Mouse (Mus musculus) midbrain, embryonic 13.5 days (tissue): ENCODE measurements at regions not wholly inside any gene's neighbourhood (a gene's known extent, or its start where the extent isn't known, plus 50 kb on each side); places are given as distances from the start of the nearest gene placed in this dataset.

Source experiments
- ATAC-seq: fragments of 200-750 bp; cut with Nextera tagmentation; 2 replicates; pipeline ENCODE4 v1.8.0; 2017; ENCODE audit warnings: mild to moderate bottlenecking, moderate TSS enrichment, moderate library complexity
- H3K27ac ChIP-seq: fragments of 300-500 bp; sonication (generic); 2 replicates; pipeline ENCODE4 v1.5.1; 2015; ENCODE audit warnings: inconsistent platforms, mild to moderate bottlenecking, moderate library complexity
- H3K27me3 ChIP-seq: fragments of 300-500 bp; sonication (generic); 2 replicates; pipeline ENCODE4 v1.6.1; 2015; ENCODE audit warnings: mild to moderate bottlenecking, inconsistent platforms
- H3K36me3 ChIP-seq: fragments of 300-500 bp; sonication (generic); 2 replicates; pipeline ENCODE4 v1.6.1; 2015; ENCODE audit warnings: mild to moderate bottlenecking, inconsistent platforms
- H3K4me1 ChIP-seq: fragments of 300-500 bp; sonication (generic); replicated peaks from 2 replicates; pipeline ENCODE4 v1.6.1; 2015; ENCODE audit warnings: inconsistent platforms
- H3K4me2 ChIP-seq: fragments of 300-500 bp; sonication (generic); replicated peaks from 2 replicates; pipeline ENCODE4 v1.6.1; 2015; ENCODE audit warnings: moderate library complexity, mild to moderate bottlenecking, inconsistent platforms
- H3K4me3 ChIP-seq: fragments of 300-500 bp; sonication (generic); replicated peaks from 2 replicates; pipeline ENCODE4 v1.5.1; 2015; ENCODE audit warnings: mild to moderate bottlenecking, inconsistent platforms
- H3K9ac ChIP-seq: fragments of 300-500 bp; sonication (generic); replicated peaks from 2 replicates; pipeline ENCODE4 v1.6.1; 2015; ENCODE audit warnings: mild to moderate bottlenecking, inconsistent platforms
- H3K9me3 ChIP-seq: fragments of 300-500 bp; sonication (generic); 2 replicates; pipeline ENCODE4 v1.6.1; 2016; ENCODE audit warnings: mild to moderate bottlenecking, inconsistent platforms
- WGBS: fragments of 180-500 bp; shearing (Covaris S2); methylation state at CpG from one replicate; pipeline ENCODE4 v1.1.7; 2015; 5-methylcytosine and 5-hydroxymethylcytosine counted together

- H3K27me3 ChIP-seq = no peaks in the 10 kb centered on the region
- no peak overlapping the region for H3K4me3 ChIP-seq
- ATAC-seq = no peak
- 82% methylated on average over 8 of the region's 8 CpGs for WGBS
- no peaks in the 10 kb centered on the region for H3K9me3 ChIP-seq
- H3K27ac ChIP-seq = no peak overlapping the region
- no peak overlapping the region for H3K9ac ChIP-seq
- no peaks in the 10 kb centered on the region for H3K36me3 ChIP-seq
- no peak overlapping the region for H3K4me2 ChIP-seq
- H3K4me1 ChIP-seq = no peaks in the 10 kb centered on the region
Measured at GRCm38 (mm10) chr4:57362652-57363051, 61.0 kb upstream of the Ptpn3 start.

- H3K4me1 ChIP-seq = no peaks in the 10 kb centered on the region
- WGBS = 19% methylated on average over 12 of the region's 12 CpGs
- ATAC-seq = peak; percentile 97
- H3K9me3 ChIP-seq = no peaks in the 10 kb centered on the region
- H3K36me3 ChIP-seq = no peaks in the 10 kb centered on the region
- H3K4me2 ChIP-seq = no peak overlapping the region
- H3K4me3 ChIP-seq = no peak overlapping the region
- no peaks in the 10 kb centered on the region for H3K27me3 ChIP-seq
- H3K9ac ChIP-seq = no peak overlapping the region
- H3K27ac ChIP-seq = no peak overlapping the region
Measured at GRCm38 (mm10) chr4:57369736-57370373, 64.2 kb upstream of the Palm2 start.

GRCm38 (mm10) chr4:57377872-57378271 lies 56.2 kb upstream of the Palm2 start:
- Histone ChIP-seq H3K27me3 (no peaks in the 10 kb centered on the region), H3K36me3 (no peaks in the 10 kb centered on the region), H3K9me3 (no peaks in the 10 kb centered on the region), H3K27ac (no peak overlapping the region), H3K4me2 (no peak overlapping the region), H3K9ac (no peak overlapping the region), H3K4me1 (no peaks in the 10 kb centered on the region; the same call in 1 of the 2 replicates), H3K4me3 (no peak overlapping the region)
- WGBS = 59% methylated on average over 5 of the region's 5 CpGs
- no peak for ATAC-seq

- no peaks in the 10 kb centered on the region; the same call in 1 of the 2 replicates for H3K4me1 ChIP-seq
Measured at GRCm38 (mm10) chr4:57380063-57380800, 53.8 kb upstream of the Palm2 start.

GRCm38 (mm10) chr4:57381306-57381705 lies 52.7 kb upstream of the Palm2 start:
- Histone ChIP-seq H3K9ac (no peak overlapping the region), H3K4me2 (no peak overlapping the region), H3K9me3 (no peaks in the 10 kb centered on the region), H3K4me3 (no peak overlapping the region), H3K27me3 (no peaks in the 10 kb centered on the region), H3K36me3 (no peaks in the 10 kb centered on the region), H3K4me1 (no peaks in the 10 kb centered on the region; the same call in 1 of the 2 replicates), H3K27ac (no peak overlapping the region)
- 80% methylated on average over 4 of the region's 4 CpGs for WGBS
- no peak for ATAC-seq

More at GRCm38 (mm10) chr4:57380063-57380800, 53.8 kb upstream of the Palm2 start:
- H3K27me3 ChIP-seq = no peaks in the 10 kb centered on the region
- 83% methylated on average over 9 of the region's 9 CpGs for WGBS
- no peak overlapping the region for H3K4me3 ChIP-seq
- H3K36me3 ChIP-seq = no peaks in the 10 kb centered on the region
- ATAC-seq = no peak
- no peak overlapping the region for H3K27ac ChIP-seq
- no peak overlapping the region for H3K9ac ChIP-seq
- no peak overlapping the region for H3K4me2 ChIP-seq
- H3K9me3 ChIP-seq = no peaks in the 10 kb centered on the region
